Mouse (Mus musculus): ENCODE measurements at regions not wholly inside any gene's neighbourhood (a gene's known extent, or its start where the extent isn't known, plus 50 kb on each side); places are given as distances from the start of the nearest gene placed in this dataset.

DNA sequence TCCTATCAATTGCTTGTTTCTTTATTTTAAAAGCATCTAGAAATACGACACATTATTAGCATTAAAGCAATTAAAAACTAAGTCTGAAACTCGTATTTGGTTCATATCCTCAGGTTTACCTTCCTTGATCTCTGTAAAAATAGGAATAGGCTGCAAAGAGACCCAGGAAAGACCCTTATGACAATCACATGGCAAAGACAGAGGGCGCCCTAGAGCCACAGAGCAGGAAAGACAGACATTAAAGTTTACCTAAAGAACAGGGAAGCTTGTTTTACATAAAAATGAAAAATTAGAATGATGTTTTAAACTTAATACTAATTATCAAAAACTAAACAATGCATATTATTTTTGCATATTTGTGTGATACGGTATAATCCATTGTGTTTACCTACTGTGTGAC is 153.2 kb downstream of the Usp25 start:
- intact Hi-C loops (cut with DNase I), result no loop called here
- peak in 1 of 2 experiments; percentile 21 for DNase-seq (ENCODE audit: extremely low spot score in 1 of 2, low spot score in 2 of 2)

DNA sequence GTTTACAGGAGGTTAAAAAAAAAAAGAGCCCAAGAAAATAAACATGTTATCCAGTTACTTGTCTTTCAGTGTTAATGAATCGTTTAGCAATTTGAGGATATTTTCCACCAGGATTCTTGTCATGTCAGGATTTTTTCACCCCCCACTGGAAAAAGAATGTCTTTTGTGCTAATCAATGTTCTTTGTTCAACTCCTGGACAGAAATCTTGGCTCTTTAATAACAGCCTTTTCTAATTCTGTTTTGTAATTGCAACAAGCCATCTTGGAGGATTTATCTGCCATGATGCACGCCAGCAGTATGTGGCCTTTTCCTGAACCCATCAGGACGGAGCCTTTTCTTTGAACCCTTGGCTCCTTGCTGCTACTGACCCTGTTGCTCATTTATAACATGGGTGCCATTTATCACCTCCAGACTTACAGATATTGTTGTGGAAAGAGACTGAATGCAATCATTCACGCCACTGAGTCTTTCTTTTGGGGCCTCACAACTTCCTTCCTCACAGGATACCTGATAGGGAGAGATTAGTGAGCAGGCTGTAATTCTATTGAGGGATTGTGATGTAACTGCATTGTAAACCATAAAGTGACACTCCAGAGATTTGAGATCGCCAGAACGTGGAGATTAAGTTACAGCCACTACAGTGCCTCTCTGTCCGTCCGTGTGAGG is 159.7 kb downstream of the Usp25 start:
- DNase-seq (ENCODE audit: extremely low spot score in 1 of 2, low spot score in 2 of 2), result no peak
- intact Hi-C loops (cut with DNase I), result no loop called here

DNA sequence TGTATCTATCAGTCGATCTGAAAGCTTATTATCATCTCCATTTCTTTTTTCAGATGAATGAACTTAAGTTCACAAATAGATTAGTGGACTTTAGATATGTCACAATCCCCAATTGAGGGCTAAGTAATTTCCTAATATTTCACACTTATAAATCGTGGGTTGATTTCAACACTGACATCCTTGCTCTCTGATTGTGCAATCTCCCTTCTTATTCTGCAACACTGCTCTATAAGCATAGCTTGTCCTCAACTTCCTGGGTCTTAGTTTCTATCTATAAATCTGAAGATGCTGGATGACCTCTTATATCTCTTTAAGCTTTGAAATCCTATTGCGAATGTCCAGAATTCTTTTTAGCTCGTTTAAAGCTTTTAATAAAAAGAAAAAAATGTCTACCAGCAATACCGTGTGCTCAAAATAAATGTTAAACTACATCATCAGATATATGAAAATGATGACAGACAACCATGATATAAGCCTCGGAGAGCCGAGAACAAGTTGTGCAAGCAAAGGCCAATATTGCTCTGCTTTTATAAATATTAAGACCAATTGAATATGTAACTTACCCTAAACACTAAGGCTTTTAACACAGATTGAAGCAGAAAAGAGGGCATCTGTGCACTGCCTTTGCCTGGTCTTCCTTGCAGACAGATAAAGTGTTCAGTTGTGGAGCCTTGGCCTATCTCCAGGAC is 161.4 kb downstream of the Usp25 start:
- intact Hi-C loops (cut with DNase I), result no loop called here
- no peak for DNase-seq (ENCODE audit: extremely low spot score in 1 of 2, low spot score in 2 of 2)

DNA sequence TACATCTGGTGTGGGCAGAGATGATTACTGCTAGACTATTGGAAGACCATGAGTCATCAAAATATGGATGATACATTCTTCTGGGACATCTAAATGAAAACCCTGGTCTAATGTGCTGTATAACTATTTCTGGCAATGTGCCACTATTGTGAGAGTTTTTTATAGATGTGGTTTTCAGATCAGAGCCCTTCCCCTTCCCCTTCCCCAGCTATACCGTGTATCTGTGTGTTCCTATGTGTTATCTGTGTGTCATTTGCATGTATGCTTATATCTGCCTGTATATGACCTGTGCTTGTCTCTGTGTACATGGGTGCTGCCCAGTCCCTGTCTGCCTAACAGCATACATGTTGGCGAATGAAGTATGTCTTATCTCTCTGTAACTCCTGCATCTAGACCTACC is 167.5 kb downstream of the Usp25 start:
- intact Hi-C loops (cut with DNase I), result no loop called here
- no peak for DNase-seq (ENCODE audit: extremely low spot score in 1 of 2, low spot score in 2 of 2)
